Comparison of ENCODE assay signal across 15 mouse cellular contexts in the genomic region with DNA sequence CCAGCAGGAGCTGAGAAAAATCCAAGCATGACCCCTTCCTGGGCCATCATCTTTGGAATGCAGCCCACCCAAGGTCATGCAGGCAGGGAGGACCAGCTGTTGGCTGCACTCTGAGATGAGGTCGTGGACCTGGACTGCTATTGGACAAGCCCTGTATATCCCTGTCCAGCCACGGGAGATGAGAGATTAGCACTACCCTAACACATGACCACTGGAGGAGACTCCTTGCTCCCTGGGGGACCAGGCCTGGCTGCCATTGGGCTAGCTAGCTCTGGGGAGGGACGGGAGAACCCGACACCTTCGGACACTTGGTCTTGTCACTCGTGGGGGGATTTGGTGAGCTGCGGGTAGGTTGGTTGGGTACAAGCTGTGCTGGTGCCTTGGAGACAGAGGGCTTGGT.
A peak's percentile ranks its signal among the peaks of the same experiment; 100 is the strongest.
DNase-seq lines count a peak whose midpoint lies in the region; ATAC-seq lines count a peak whose summit lies in the region.
"Had no signal": no experiment of that assay in that cellular context is flagged by ENCODE, and none has a peak within 500 bp of the region (broad histone marks: within the 10 kb centered on the region; RNA-seq: fewer than 3 reads in every experiment).

No protein-coding gene starts in this region.

- peaks cover 26% of the 10 kb centered on the region for H3K27me3 ChIP-seq in heart, embryonic 12.5 days (replicated peaks)
- H3K27me3 ChIP-seq in embryonic facial prominence, embryonic 12.5 days, result no peaks in the 10 kb centered on the region
- H3K27me3 ChIP-seq in limb, embryonic 12.5 days, result peaks cover 15% of the 10 kb centered on the region; the same call in 1 of the 2 replicates

- H3K4me1 ChIP-seq in heart, embryonic 12.5 days (replicated peaks), result peaks cover 30% of the 10 kb centered on the region
- peaks cover 20% of the 10 kb centered on the region for H3K4me1 ChIP-seq in embryonic facial prominence, embryonic 12.5 days
- H3K4me1 ChIP-seq in limb, embryonic 12.5 days (replicated peaks), result peaks cover 19% of the 10 kb centered on the region

- no peaks in the 10 kb centered on the region for H3K9me3 ChIP-seq in heart, embryonic 12.5 days (replicated peaks)
- H3K9me3 ChIP-seq in embryonic facial prominence, embryonic 12.5 days, result no peaks in the 10 kb centered on the region
- H3K9me3 ChIP-seq in limb, embryonic 12.5 days, result no peaks in the 10 kb centered on the region
- H3K9me3 ChIP-seq: heart, embryonic 15.5 days had no signal

- H3K9ac ChIP-seq in heart, embryonic 12.5 days, result no peak overlapping the region
- no peak overlapping the region for H3K9ac ChIP-seq in embryonic facial prominence, embryonic 12.5 days
- no peak overlapping the region for H3K9ac ChIP-seq in limb, embryonic 12.5 days (replicated peaks)
- H3K9ac ChIP-seq: heart, embryonic 15.5 days; liver, postnatal 0 days had no signal

- DNase-seq in heart, postnatal 4 days, result peak; percentile 34
- DNase-seq in ZHBTc4 (ENCODE audit: low read depth, low spot score) (peak; percentile 28), adipocyte (ENCODE audit: low spot score) (no peak)
- DNase-seq in adrenal gland, postnatal 10 days, result no peak
- DNase-seq in Muller cell, postnatal 12 days (ENCODE audit: inconsistent ontology term), result no peak
- DNase-seq: cerebellum, adult 11-12 months; kidney, adult 2 months; liver, postnatal 0 days; thymus, adult 2 months had no signal

- WGBS in heart, embryonic 12.5 days, result 36% methylated on average over 7 of the region's 7 CpGs
- 45% methylated on average over 7 of the region's 7 CpGs for WGBS in embryonic facial prominence, embryonic 12.5 days
- WGBS in limb, embryonic 12.5 days, result 34% methylated on average over 7 of the region's 7 CpGs

- H3K27ac ChIP-seq in heart, embryonic 12.5 days (ENCODE audit: poor library complexity, severe bottlenecking), result no peak overlapping the region
- H3K27ac ChIP-seq in embryonic facial prominence, embryonic 12.5 days, result no peak overlapping the region
- H3K27ac ChIP-seq in limb, embryonic 12.5 days, result no peak overlapping the region
- H3K27ac ChIP-seq: heart, embryonic 15.5 days; hindbrain, postnatal 0 days; macrophage had no signal

- no peak for ATAC-seq in heart, embryonic 12.5 days (ENCODE audit: insufficient number of reproducible peaks, low FRiP score)
- peak; percentile 42 for ATAC-seq in embryonic facial prominence, embryonic 12.5 days (ENCODE audit: insufficient number of reproducible peaks, insufficient read depth, low FRiP score, low TSS enrichment)
- ATAC-seq in limb, embryonic 12.5 days (ENCODE audit: insufficient number of reproducible peaks, insufficient read depth, low FRiP score, low TSS enrichment, low read depth), result peak; percentile 77
- ATAC-seq: hindbrain, postnatal 0 days; liver, postnatal 0 days had no signal

- no peak overlapping the region for H3K4me3 ChIP-seq in heart, embryonic 12.5 days
- no peak overlapping the region for H3K4me3 ChIP-seq in embryonic facial prominence, embryonic 12.5 days
- no peak overlapping the region for H3K4me3 ChIP-seq in limb, embryonic 12.5 days (replicated peaks)
- H3K4me3 ChIP-seq: heart, embryonic 15.5 days had no signal

- no peak overlapping the region for H3K4me2 ChIP-seq in heart, embryonic 12.5 days
- no peak overlapping the region for H3K4me2 ChIP-seq in embryonic facial prominence, embryonic 12.5 days (replicated peaks)
- H3K4me2 ChIP-seq in limb, embryonic 12.5 days, result no peak overlapping the region
- H3K4me2 ChIP-seq: heart, embryonic 15.5 days had no signal

- no peaks in the 10 kb centered on the region for H3K36me3 ChIP-seq in heart, embryonic 12.5 days
- no peaks in the 10 kb centered on the region for H3K36me3 ChIP-seq in embryonic facial prominence, embryonic 12.5 days
- no peaks in the 10 kb centered on the region for H3K36me3 ChIP-seq in limb, embryonic 12.5 days
- H3K36me3 ChIP-seq: heart, embryonic 15.5 days had no signal

Comparison
In these comparisons a context has a peak if more than half of its experiments do, and no peak if none do; other contexts are left out.
1. DNase-seq: peak in heart, postnatal 4 days (single experiment) and ZHBTc4 (single experiment); none in adrenal gland, postnatal 10 days (single experiment), Muller cell, postnatal 12 days (single experiment) and adipocyte (single experiment).